Mouse (Mus musculus): ENCODE data around the gene Ptpn1. TPM values are rescaled to one million over a fixed set of nuclear protein-coding genes. Genes with fewer than 3 reads are reported as not detected.
A peak's percentile ranks its signal among the peaks of the same experiment; 100 is the strongest.

Ptpn1 gene
- total RNA-seq, 4 experiments from 2014 or later, result 10.6 to 16.5 (median 14.9) TPM

DNA sequence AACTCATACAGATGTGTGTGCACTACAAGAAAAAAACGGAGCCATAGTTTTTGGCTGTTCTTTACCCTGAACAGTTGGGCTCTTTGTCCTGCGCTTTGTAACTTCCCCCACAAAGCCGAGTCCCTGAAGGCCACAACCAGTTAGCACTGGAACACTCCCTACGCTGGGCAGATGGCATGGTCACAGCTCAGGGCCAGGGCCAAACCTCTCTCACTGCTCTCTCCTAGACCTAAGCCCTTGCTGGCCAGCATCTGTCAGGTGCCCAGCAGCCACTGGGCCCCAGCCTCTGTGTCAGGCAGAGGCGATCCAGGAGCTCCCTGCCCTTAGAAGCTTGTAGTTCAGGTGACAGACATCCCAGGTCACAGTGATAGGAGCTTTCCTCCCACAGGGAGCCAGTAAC lies 13.6 kb downstream of the Ptpn1 start:
- no peak for DNase-seq (ENCODE audit: low spot score in 2 of 2)

DNA sequence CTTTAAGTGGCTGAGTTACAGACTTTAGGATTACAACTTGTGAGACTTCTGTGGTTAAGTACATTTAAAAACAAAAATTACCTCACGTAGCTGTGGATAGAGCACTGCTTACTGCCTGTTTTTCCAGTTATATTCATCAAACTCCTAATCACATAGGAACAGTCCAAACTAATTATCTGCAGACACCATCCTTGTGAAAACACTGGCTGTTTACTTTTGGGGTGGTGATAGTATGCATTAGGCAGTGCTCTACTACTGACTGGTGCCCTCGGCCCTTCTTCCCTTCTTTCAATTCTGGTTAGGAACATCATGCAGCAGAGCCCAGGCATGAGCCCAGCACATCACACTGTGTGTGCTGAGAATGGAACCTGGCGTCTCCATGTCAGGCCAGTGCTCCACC lies 15.4 kb downstream of the Ptpn1 start:
- DNase-seq (ENCODE audit: low spot score in 2 of 2), result no peak

GRCm38 (mm10) chr2:167948047-167948446 lies 16.2 kb downstream of the Ptpn1 start:
- no peak for DNase-seq (ENCODE audit: low spot score in 2 of 2)

GRCm38 (mm10) chr2:167948557-167948956 lies 16.7 kb downstream of the Ptpn1 start:
- no peak for DNase-seq (ENCODE audit: low spot score in 2 of 2)

GRCm38 (mm10) chr2:167949250-167949649 lies 17.4 kb downstream of the Ptpn1 start:
- no peak for DNase-seq (ENCODE audit: low spot score in 2 of 2)

GRCm38 (mm10) chr2:167949808-167950207 lies 18.0 kb downstream of the Ptpn1 start:
- DNase-seq (ENCODE audit: low spot score in 2 of 2), result no peak

- DNase-seq (ENCODE audit: low spot score in 2 of 2), result no peak
Measured at GRCm38 (mm10) chr2:167950681-167951080, 18.8 kb downstream of the Ptpn1 start.

- DNase-seq (ENCODE audit: low spot score in 2 of 2), result peak in 1 of 2 experiments; percentile 25
Measured at GRCm38 (mm10) chr2:167951301-167952211, 19.7 kb downstream of the Ptpn1 start.

DNA sequence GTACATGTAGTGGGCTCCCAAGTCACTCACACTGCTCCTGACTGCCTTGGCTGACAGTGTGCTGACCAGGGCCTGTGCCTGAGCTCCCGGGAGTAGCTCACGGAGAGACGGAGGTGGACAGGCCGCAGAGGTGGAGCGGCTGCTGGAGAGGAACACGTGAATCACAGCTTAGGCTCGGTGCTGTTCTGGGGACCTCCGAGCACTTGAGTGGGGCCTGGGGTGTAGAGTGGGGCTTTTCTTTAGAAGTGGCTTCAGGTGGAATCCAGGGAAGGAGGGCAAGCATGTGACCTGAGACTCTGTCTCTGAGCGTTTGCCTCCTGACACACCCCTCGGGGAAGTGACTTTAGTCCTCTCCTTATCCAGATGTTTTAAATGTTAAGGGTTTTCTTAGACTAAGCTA lies 22.0 kb downstream of the Ptpn1 start:
- DNase-seq (ENCODE audit: low spot score in 2 of 2), result no peak

- no peak for DNase-seq (ENCODE audit: low spot score in 2 of 2)
Measured at GRCm38 (mm10) chr2:167954928-167955327, 23.1 kb downstream of the Ptpn1 start.

DNA sequence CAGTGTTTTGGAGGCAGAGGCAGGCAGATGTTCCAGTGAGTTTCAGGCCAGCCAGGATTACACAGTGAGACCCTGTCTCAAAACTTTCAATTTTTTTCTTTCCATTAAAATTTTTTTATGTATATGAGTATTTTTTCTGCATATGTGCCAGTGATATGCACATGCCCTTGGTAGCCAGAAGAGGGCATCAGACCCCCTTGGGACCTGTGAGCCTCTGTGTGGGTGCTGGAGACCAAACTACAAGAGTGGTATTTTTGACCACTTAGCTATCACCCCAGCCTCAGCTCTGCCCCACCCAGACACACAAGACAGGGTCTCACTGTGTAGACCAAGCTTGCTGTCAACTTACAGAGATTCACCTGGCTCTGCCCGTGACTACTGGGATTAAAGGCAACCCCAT lies 25.7 kb downstream of the Ptpn1 start:
- no peak for DNase-seq (ENCODE audit: low spot score in 2 of 2)

GRCm38 (mm10) chr2:167958082-167958788 lies 26.4 kb downstream of the Ptpn1 start:
- DNase-seq (ENCODE audit: low spot score in 2 of 2), result peak; percentile 51 to 63

- DNase-seq (ENCODE audit: low spot score in 2 of 2), result peak; percentile 72 to 77
Measured at GRCm38 (mm10) chr2:167958843-167959242, 27.0 kb downstream of the Ptpn1 start.

- no peak for DNase-seq (ENCODE audit: low spot score in 2 of 2)
Measured at GRCm38 (mm10) chr2:167959384-167959911, 27.6 kb downstream of the Ptpn1 start.

- no peak for DNase-seq (ENCODE audit: low spot score in 2 of 2)
Measured at GRCm38 (mm10) chr2:167959996-167960395, 28.1 kb downstream of the Ptpn1 start.

GRCm38 (mm10) chr2:167960584-167960983 lies 28.7 kb downstream of the Ptpn1 start:
- no peak for DNase-seq (ENCODE audit: low spot score in 2 of 2)

DNA sequence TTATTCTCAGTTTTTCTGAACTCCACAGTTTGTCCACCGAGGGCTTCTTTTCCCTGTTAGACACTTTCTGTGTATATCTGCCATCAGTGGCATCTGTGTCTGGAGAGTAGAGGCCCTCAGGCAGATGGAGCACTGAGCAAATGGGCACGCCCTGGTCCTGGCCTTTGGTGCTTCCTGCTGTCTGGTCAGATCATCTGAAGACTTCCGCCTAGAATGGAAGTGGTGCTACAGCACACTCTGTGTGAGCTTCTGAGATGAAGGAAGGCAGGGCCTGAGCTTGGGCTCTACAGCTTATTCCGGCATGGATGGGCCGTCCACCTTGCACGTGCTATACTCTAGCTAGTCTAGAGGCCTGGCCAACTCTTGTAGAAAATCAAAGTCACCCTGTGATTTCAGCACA lies 30.5 kb downstream of the Ptpn1 start:
- no peak for DNase-seq (ENCODE audit: low spot score in 2 of 2)

DNA sequence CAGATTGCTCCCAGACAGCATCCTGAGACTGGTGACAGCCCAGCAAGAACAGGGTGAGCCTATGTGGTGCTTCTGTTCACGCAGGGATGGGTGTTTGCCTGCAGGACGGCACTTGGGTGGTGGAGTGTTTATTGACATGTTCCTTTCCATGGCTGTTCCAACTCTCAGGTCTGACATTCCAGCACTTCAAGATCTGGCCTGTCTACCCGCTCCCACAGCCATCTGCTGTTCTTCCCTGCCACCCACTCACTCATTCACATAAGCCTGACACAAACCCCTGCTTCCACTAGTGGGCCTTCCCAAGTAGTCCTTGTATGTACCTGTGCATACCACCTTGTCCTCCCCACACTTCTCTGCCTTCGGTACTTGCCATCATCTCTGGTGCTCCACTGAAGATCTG lies 31.3 kb downstream of the Ptpn1 start:
- DNase-seq (ENCODE audit: low spot score in 2 of 2), result no peak

GRCm38 (mm10) chr2:167963778-167964300 lies 32.0 kb downstream of the Ptpn1 start:
- DNase-seq (ENCODE audit: low spot score in 2 of 2), result no peak

DNA sequence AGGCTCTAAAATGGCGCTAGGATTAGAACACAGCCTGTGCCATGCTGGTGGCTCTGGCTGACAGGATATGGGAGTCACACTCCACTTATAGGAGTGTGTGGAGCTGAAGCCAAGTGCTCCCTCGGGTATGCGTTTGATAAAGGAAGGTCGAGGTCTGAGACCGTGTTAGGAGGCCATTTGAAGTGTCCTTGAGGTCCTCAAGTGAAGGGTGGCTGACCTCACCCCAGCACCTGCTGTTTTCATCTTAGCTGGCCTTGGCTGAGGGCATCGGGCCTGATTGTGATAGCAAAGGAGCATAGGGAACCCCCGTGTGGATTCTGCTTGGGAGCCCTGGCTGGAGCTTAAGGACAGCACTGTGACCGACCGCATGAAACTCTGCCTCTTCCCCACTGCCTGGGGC lies 32.5 kb downstream of the Ptpn1 start:
- no peak for DNase-seq (ENCODE audit: low spot score in 2 of 2)

DNA sequence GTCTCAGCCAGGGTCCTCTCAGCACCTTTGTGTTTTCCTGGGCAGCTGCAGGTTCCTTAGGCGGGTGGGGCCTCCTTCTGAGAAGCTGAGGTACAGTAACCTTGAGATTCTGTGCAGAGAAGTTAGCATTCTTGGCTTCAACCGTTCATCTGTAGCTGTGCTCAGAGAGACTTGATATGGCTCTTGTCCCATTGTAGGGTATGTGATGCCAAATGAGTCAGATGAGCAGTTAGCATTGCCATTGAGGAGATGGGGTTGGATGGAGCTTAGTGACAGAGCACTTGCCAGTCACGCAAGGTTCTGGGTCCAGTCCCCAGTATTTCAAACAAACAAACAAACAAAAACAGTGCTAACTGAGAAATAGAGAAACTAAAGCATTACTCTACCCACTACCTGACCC lies 34.1 kb downstream of the Ptpn1 start:
- DNase-seq (ENCODE audit: low spot score in 2 of 2), result no peak

DNA sequence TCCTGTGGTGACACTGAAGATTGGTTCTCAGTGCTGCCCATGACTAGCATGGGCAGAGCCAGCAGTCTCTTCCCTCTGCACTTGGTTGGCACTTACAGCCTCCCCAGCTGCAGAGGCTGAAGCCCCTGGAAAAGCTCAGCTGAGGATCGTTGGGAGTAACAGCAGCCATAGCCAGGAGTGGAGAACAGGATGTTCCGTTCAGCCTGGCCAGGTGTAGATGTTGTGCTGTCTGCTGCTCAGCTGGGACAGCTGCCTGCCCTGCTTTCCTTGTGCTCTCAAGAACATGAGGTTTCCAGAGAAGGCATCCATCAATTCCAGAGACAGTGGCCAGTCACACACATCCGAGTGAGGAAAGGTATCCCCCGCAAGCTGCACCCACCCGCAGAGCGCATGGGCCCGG lies 36.6 kb downstream of the Ptpn1 start:
- DNase-seq (ENCODE audit: low spot score in 2 of 2), result no peak
